Mouse (Mus musculus) kidney, adult 2 months (tissue): ENCODE data around the gene Olfr740. TPM values are rescaled to one million over a fixed set of nuclear protein-coding genes. Genes with fewer than 3 reads are reported as not detected.
A peak's percentile ranks its signal among the peaks of the same experiment; 100 is the strongest.

ENCODE experiments used
- DNase-seq: peaks from one replicate; pipeline ENCODE4 v3.0.0; 2021
- H3K27ac ChIP-seq: fragments of 200-500 bp; 2 replicates; pipeline ENCODE4 v1.5.1; 2012; ENCODE audit warnings: low read depth, low read length, control low read depth, inconsistent platforms; ENCODE audit not compliant: insufficient read depth
- H3K27me3 ChIP-seq: fragments of 200-500 bp; replicated peaks from 2 replicates; pipeline ENCODE4 v1.6.1; 2012; ENCODE audit warnings: mild to moderate bottlenecking, moderate library complexity, low read length, inconsistent platforms; ENCODE audit not compliant: control insufficient read depth, insufficient read depth
- H3K36me3 ChIP-seq: fragments of 200-500 bp; 2 replicates; pipeline ENCODE4 v1.6.1; 2012; ENCODE audit warnings: mild to moderate bottlenecking, moderate library complexity, low read length, inconsistent platforms; ENCODE audit not compliant: control insufficient read depth, insufficient read depth
- H3K4me1 ChIP-seq: fragments of 200-500 bp; 2 replicates; pipeline ENCODE4 v1.6.1; 2011; ENCODE audit warnings: low read length; ENCODE audit not compliant: control insufficient read depth, insufficient read depth
- H3K4me3 ChIP-seq: fragments of 200-500 bp; 2 replicates; pipeline ENCODE4 v1.5.1; 2011; ENCODE audit warnings: mild to moderate bottlenecking, low read depth, low read length, control low read depth; ENCODE audit not compliant: insufficient read depth
- CTCF ChIP-seq: fragments of 200-500 bp; conservative IDR thresholded peaks from 2 replicates; pipeline ENCODE4 v1.5.1; 2011; ENCODE audit warnings: low read depth, mild to moderate bottlenecking, control low read depth, low read length, moderate library complexity, mixed read lengths; ENCODE audit not compliant: insufficient read depth, insufficient read length
- POLR2A ChIP-seq: fragments of 200-500 bp; IDR thresholded peaks from one replicate; pipeline ENCODE4 v1.6.1; 2011; ENCODE audit warnings: low read depth, low read length, control low read depth
- WGBS: fragments of 180-500 bp; shearing (Covaris S2); methylation state at CpG from one replicate; pipeline ENCODE4 v1.1.7; 2018; 5-methylcytosine and 5-hydroxymethylcytosine counted together
- polyA plus RNA-seq: library from polyadenylated mRNA; depleted of rRNA; stranded (reverse); fragments of >200 nt; gene quantifications from 2 replicates; pipeline ENCODE4 v1.2.3, GENCODE M21; 2012; rRNA removed

Olfr740 gene
- not detected in 2 replicates for polyA plus RNA-seq

GRCm38 (mm10) chr14:50445245-50445644 lies at the start of gene Olfr740:
Gene Olfr740, plus strand, starts transcription at chr14:50445545.
- DNase-seq, result no peak
- Histone ChIP-seq H3K27ac (no peak within 1 kb of the TSS), H3K27me3 (no peaks in the 10 kb centered on the region), H3K4me3 (no peak within 1 kb of the TSS), H3K36me3 (no peaks in the 10 kb centered on the region), H3K4me1 (no peaks in the 10 kb centered on the region; the same call in 1 of the 2 replicates)
- TF ChIP-seq CTCF (no peak), POLR2A (no peak)
- WGBS, result 79% methylated on average over 3 of the region's 3 CpGs

- no peak for DNase-seq
- Histone ChIP-seq H3K36me3 (no peaks in the 10 kb centered on the region), H3K27me3 (no peaks in the 10 kb centered on the region), H3K27ac (no peak within 1 kb of the TSS), H3K4me3 (no peak within 1 kb of the TSS), H3K4me1 (no peaks in the 10 kb centered on the region)
- 87% methylated on average over 1 of the region's 1 CpGs for WGBS
- TF ChIP-seq CTCF (no peak), POLR2A (no peak)
Observed at GRCm38 (mm10) chr14:50407268-50407667, 38.1 kb upstream of the Olfr740 start, which contains the start of gene Olfr738. Gene Olfr738, plus strand, starts transcription at chr14:50407568.

- 68% methylated on average over 2 of the region's 2 CpGs for WGBS
- H3K36me3 ChIP-seq, result no peaks in the 10 kb centered on the region
Observed at GRCm38 (mm10) chr14:50418326-50418725, 27.0 kb upstream of the Olfr740 start, which contains the start of gene Olfr739. Gene Olfr739, plus strand, starts transcription at chr14:50418626.

GRCm38 (mm10) chr14:50472438-50472837 lies 27.1 kb downstream of the Olfr740 start, which contains the start of gene Olfr741:
Gene Olfr741, plus strand, starts transcription at chr14:50472738.
- WGBS, result 60% methylated on average over 2 of the region's 2 CpGs
- no peak for TF ChIP-seq CTCF
- no peak for TF ChIP-seq POLR2A

More at GRCm38 (mm10) chr14:50418326-50418725, 27.0 kb upstream of the Olfr740 start, which contains the start of gene Olfr739:
- H3K4me1 ChIP-seq, result no peaks in the 10 kb centered on the region
- no peak within 1 kb of the TSS for H3K27ac ChIP-seq
- no peaks in the 10 kb centered on the region for H3K27me3 ChIP-seq
- TF ChIP-seq POLR2A (no peak), CTCF (no peak)
- H3K4me3 ChIP-seq, result no peak within 1 kb of the TSS
- DNase-seq, result no peak

GRCm38 (mm10) chr14:50478406-50478805 lies 33.1 kb downstream of the Olfr740 start:
- DNase-seq, result peak; percentile 65
- no peaks in the 10 kb centered on the region for H3K27me3 ChIP-seq
- no peaks in the 10 kb centered on the region for H3K4me1 ChIP-seq
- no peak for TF ChIP-seq POLR2A
- TF ChIP-seq CTCF, result no peak
- H3K36me3 ChIP-seq, result no peaks in the 10 kb centered on the region
- H3K4me3 ChIP-seq, result no peak overlapping the region
- H3K27ac ChIP-seq, result no peak overlapping the region
- WGBS, result 61% methylated on average over 2 of the region's 2 CpGs

More at GRCm38 (mm10) chr14:50472438-50472837, 27.1 kb downstream of the Olfr740 start, which contains the start of gene Olfr741:
- Histone ChIP-seq H3K36me3 (no peaks in the 10 kb centered on the region), H3K4me3 (no peak within 1 kb of the TSS), H3K27ac (no peak within 1 kb of the TSS), H3K4me1 (no peaks in the 10 kb centered on the region), H3K27me3 (no peaks in the 10 kb centered on the region)
- no peak for DNase-seq

GRCm38 (mm10) chr14:50503300-50503699 lies 58.0 kb downstream of the Olfr740 start, which contains the start of gene Olfr742:
Gene Olfr742, plus strand, starts transcription at chr14:50503600.
- no peaks in the 10 kb centered on the region for H3K27me3 ChIP-seq
- no peak within 1 kb of the TSS for H3K4me3 ChIP-seq
- WGBS, result 38% methylated on average over 2 of the region's 2 CpGs
- DNase-seq, result no peak
- H3K36me3 ChIP-seq, result no peaks in the 10 kb centered on the region
- TF ChIP-seq POLR2A (no peak), CTCF (no peak)
- H3K4me1 ChIP-seq, result no peaks in the 10 kb centered on the region
- no peak within 1 kb of the TSS for H3K27ac ChIP-seq

Other genes starting within 250 kb of the Olfr740 start
- gene Olfr731, start 203.7 kb upstream of the Olfr740 start, polyA plus RNA-seq, result not detected in 2 replicates
- gene Olfr732, start 161.3 kb upstream of the Olfr740 start, polyA plus RNA-seq, result not detected in 2 replicates
- not detected in 2 replicates for gene Olfr733, start 144.0 kb upstream of the Olfr740 start, polyA plus RNA-seq
- not detected in 2 replicates for gene Olfr734, start 118.8 kb upstream of the Olfr740 start, polyA plus RNA-seq
- gene Olfr735, start 96.7 kb upstream of the Olfr740 start, polyA plus RNA-seq, result not detected in 2 replicates
- gene Tlr11, start 87.6 kb upstream of the Olfr740 start, polyA plus RNA-seq, result 0.34 and 0.50 TPM in 2 replicates
- not detected in 2 replicates for gene Olfr736, start 64.4 kb upstream of the Olfr740 start, polyA plus RNA-seq
- not detected in 2 replicates for gene Olfr738, start 38.0 kb upstream of the Olfr740 start, polyA plus RNA-seq
- gene Olfr739, start 26.9 kb upstream of the Olfr740 start, polyA plus RNA-seq, result not detected in 2 replicates
- not detected in 2 replicates for gene Olfr741, start 27.2 kb downstream of the Olfr740 start, polyA plus RNA-seq
- gene Olfr742, start 58.1 kb downstream of the Olfr740 start, polyA plus RNA-seq, result not detected in 2 replicates
- gene Olfr743, start 76.3 kb downstream of the Olfr740 start, polyA plus RNA-seq, result not detected in 2 replicates
- not detected in 2 replicates for gene Olfr744, start 169.3 kb downstream of the Olfr740 start, polyA plus RNA-seq
- not detected in 2 replicates for gene Olfr745, start 193.8 kb downstream of the Olfr740 start, polyA plus RNA-seq
- not detected in 2 replicates for gene Olfr746, start 201.5 kb downstream of the Olfr740 start, polyA plus RNA-seq
- gene Olfr747, start 247.7 kb downstream of the Olfr740 start, polyA plus RNA-seq, result not detected in 2 replicates